Mouse (Mus musculus) limb, embryonic 11.5 days (tissue): ENCODE measurements around the gene Bhlhe40. TPM values are rescaled to one million over a fixed set of nuclear protein-coding genes. Genes with fewer than 3 reads are reported as not detected.

Experiments
- ATAC-seq: fragments of 200-750 bp; cut with Nextera tagmentation; 2 replicates; pipeline ENCODE4 v1.8.0; 2017; ENCODE audit warnings: low read depth; ENCODE audit not compliant: insufficient number of reproducible peaks, low FRiP score, low TSS enrichment
- DNase-seq: peaks from one replicate; pipeline ENCODE4 v3.0.0-alpha.2; 2015; ENCODE audit warnings: low spot score
- H3K27ac ChIP-seq: fragments of 300-500 bp; sonication (generic); replicated peaks from 2 replicates; pipeline ENCODE4 v1.5.1; 2014; ENCODE audit warnings: low read depth, mild to moderate bottlenecking, low read length
- H3K27me3 ChIP-seq: fragments of 300-500 bp; sonication (generic); 2 replicates; pipeline ENCODE4 v1.6.1; 2014; ENCODE audit warnings: mild to moderate bottlenecking, low read length, mixed read lengths; ENCODE audit not compliant: control insufficient read depth, insufficient read depth
- H3K36me3 ChIP-seq: fragments of 300-500 bp; sonication (generic); 2 replicates; pipeline ENCODE4 v1.6.1; 2014; ENCODE audit warnings: mild to moderate bottlenecking, low read length, moderate library complexity, mixed read lengths; ENCODE audit not compliant: control insufficient read depth, insufficient read depth
- H3K4me1 ChIP-seq: fragments of 300-500 bp; sonication (generic); 2 replicates; pipeline ENCODE4 v1.6.1; 2014; ENCODE audit warnings: low read length, mixed read lengths; ENCODE audit not compliant: control insufficient read depth, insufficient read depth
- H3K4me2 ChIP-seq: fragments of 300-500 bp; sonication (generic); 2 replicates; pipeline ENCODE4 v1.6.1; 2014; ENCODE audit warnings: low read depth, mild to moderate bottlenecking, moderate library complexity; ENCODE audit not compliant: severe bottlenecking
- H3K4me3 ChIP-seq: fragments of 300-500 bp; sonication (generic); 2 replicates; pipeline ENCODE4 v1.5.1; 2014; ENCODE audit warnings: low read depth, low read length
- H3K9ac ChIP-seq: fragments of 300-500 bp; sonication (generic); 2 replicates; pipeline ENCODE4 v1.6.1; 2014; ENCODE audit warnings: mild to moderate bottlenecking, low read length
- H3K9me3 ChIP-seq: fragments of 300-500 bp; sonication (generic); 2 replicates; pipeline ENCODE4 v1.6.1; 2016; ENCODE audit warnings: low read length; ENCODE audit not compliant: control insufficient read depth
- WGBS: fragments of 180-500 bp; shearing (Covaris S2); extraction: QIAGEN DNeasy Blood & Tissue Kit; methylation state at CpG from one replicate; pipeline ENCODE4 v1.1.7; 2014; 5-methylcytosine and 5-hydroxymethylcytosine counted together
- polyA plus RNA-seq: library from polyadenylated mRNA; unstranded; fragments of >200 nt; fragmentation: Nextera tagmentation; extraction: Ambion mirVana; gene quantifications from 2 replicates; pipeline ENCODE4 v1.2.1, GENCODE M21; 2014

The Bhlhe40 gene
- polyA plus RNA-seq, 1 experiment from 2014 or later = 3.2 TPM

DNA sequence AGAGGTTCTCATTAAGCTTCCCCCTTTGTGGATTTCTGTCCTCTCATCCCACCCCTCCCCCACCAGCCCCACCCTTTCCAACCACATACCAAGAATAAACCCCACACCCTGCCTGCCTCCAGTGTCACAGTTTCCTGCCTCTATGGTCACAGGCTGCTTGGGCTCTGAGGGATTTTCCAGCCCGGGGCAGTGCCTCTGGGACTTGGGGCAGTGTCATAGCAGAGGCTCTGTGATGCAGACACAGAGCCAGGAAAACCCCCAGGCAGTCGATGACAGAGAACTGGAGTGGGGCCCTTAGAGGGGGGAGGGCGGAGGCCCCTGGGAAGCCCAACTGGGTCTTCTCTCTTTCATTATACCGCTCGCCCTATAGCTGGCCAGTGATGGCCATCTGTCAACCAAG lies 27.9 kb downstream of the Bhlhe40 start:
- no peaks in the 10 kb centered on the region for H3K27me3 ChIP-seq
- ATAC-seq (no peak), DNase-seq (no peak)
- H3K9ac ChIP-seq = no peak overlapping the region
- H3K4me2 ChIP-seq = no peak overlapping the region
- H3K9me3 ChIP-seq = no peaks in the 10 kb centered on the region
- WGBS = 61% methylated on average over 5 of the region's 5 CpGs
- no peak overlapping the region for H3K27ac ChIP-seq
- no peaks in the 10 kb centered on the region for H3K4me1 ChIP-seq
- H3K4me3 ChIP-seq = no peak overlapping the region
- H3K36me3 ChIP-seq = no peaks in the 10 kb centered on the region

DNA sequence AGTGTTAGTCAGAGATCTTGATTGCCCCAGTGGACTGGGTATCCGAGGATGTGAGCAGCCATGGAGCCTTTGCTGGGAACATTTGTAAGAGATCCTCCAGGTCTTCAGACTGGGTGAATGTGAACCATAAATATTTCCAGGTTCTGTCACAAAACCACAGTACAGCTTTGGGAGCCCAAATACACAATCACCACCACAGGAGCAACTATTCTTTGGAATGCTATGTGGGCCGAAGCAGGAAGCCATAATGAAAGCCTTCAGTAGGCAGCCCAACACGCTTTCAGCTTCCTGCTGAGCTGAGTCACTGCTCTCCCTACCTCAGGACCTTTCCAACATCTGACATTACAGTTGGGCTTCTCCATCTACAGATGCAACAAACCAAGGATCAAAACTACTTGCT lies 32.6 kb downstream of the Bhlhe40 start:
- no peaks in the 10 kb centered on the region for H3K9me3 ChIP-seq
- no peak overlapping the region for H3K4me3 ChIP-seq
- H3K36me3 ChIP-seq = no peaks in the 10 kb centered on the region
- H3K4me2 ChIP-seq = no peak overlapping the region
- DNase-seq (no peak), ATAC-seq (no peak)
- no peak overlapping the region for H3K9ac ChIP-seq
- H3K4me1 ChIP-seq = no peaks in the 10 kb centered on the region
- 78% methylated on average over 3 of the region's 3 CpGs for WGBS
- H3K27ac ChIP-seq = no peak overlapping the region
- no peaks in the 10 kb centered on the region for H3K27me3 ChIP-seq

DNA sequence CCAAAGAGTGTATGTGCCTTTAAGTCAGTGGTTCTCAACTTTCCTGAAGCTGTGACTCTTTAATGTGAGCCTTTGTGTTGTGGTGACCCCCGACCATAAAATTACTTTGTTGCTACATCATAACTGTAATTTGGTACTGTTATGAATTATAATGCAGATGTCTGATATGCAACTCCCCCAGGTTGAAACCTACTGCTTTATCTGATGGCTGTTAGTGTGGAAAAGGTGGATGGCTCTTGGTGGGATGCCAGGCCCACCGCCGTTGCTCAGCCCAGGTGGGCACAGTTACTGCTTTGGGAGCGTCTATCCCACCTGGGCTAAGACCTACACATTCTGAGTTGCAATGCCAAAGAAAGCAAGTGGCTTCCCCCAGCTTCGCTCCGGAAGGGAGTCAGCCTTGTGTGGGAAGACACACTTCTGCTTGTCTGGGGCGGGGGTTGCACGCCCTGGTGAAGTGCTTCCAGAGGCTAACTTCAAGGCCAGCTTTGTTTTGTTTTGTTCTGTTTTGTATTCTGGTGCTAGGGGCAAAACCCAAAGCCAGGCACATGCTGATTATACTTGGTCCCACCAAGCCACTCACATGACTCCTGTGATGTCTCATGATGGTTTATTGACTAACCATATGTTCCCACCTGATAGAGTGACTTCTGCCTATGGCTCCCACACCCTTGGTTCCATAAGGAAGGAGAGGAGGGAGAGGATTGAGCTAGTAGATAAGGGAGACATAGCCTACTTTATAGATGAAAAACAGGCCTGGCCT lies 34.7 kb downstream of the Bhlhe40 start:
- ATAC-seq (no peak), DNase-seq (no peak)
- Histone ChIP-seq H3K27me3 (no peaks in the 10 kb centered on the region), H3K27ac (no peak overlapping the region), H3K4me3 (no peak overlapping the region), H3K9me3 (no peaks in the 10 kb centered on the region), H3K36me3 (no peaks in the 10 kb centered on the region), H3K4me2 (no peak overlapping the region), H3K4me1 (no peaks in the 10 kb centered on the region), H3K9ac (no peak overlapping the region)
- 91% methylated on average over 8 of the region's 8 CpGs for WGBS

DNA sequence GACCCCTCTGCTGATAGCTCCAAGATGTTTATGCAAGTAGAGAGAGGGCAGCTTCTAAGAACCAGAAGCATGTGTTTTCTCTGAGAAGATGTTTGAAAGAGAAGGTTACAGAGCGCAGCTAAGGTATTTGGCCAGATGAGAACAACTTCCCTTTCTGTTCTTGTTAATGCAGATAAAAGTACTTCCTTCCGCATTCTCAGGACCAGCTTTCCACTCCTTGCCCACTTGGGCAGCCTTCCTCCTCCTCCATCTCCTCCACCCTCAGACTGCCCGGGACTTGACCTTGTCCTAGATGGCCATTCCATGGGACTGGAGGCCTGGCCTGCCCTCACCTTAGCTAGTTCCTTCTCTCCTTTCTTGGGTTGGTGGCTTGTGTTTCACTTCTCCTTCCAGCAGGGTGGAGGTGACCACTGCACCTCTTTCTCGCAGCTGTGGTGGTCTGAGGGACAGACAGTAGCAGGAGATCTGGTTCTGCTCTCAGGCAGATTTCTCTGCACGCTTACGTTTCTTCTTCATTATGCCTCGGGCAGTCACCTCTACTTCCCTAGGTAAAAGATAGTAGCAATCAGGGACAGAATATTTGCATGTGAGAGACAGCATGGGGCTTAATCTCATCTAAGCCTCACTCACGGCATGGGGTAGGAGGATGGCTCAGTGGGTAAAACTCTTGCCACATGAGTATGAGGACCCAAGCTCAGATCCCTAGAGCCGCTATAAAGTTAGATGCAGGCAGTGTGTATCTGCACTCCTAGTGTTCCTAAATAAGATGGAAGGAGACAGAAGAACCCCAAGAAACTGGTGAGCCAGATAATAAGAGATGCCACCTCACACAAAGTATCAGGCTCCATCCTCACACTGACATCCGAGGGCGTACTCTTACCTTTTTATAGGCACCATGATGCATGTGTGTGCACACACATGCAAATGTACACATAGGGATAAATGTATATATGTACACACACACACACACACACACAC lies 35.7 kb downstream of the Bhlhe40 start:
- Histone ChIP-seq H3K9ac (no peak overlapping the region), H3K36me3 (no peaks in the 10 kb centered on the region), H3K27ac (no peak overlapping the region), H3K4me3 (no peak overlapping the region), H3K9me3 (no peaks in the 10 kb centered on the region), H3K27me3 (no peaks in the 10 kb centered on the region), H3K4me1 (no peaks in the 10 kb centered on the region), H3K4me2 (no peak overlapping the region)
- WGBS = 83% methylated on average over 11 of the region's 11 CpGs
- DNase-seq (no peak), ATAC-seq (no peak)

DNA sequence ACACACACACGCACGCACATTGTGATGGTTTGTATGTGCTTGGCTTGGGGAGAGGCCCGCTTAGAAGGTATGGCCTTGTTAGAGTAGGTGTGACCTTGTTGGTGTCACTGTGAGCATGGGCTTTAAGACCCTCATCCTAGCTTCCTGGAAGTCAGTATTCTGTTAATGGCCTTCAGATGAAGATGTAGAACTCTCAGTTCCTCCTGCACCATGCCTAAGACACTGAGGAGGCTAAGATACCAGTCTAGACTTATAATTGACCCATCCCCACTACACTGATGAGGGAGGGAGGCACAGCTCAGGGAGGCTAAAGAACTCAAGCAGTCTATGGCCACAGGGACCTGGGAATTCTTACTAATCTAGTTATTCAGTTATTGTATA lies 36.4 kb downstream of the Bhlhe40 start:
- Histone ChIP-seq H3K4me3 (no peak overlapping the region), H3K4me2 (no peak overlapping the region), H3K4me1 (no peaks in the 10 kb centered on the region), H3K9me3 (no peaks in the 10 kb centered on the region), H3K27me3 (no peaks in the 10 kb centered on the region), H3K27ac (no peak overlapping the region), H3K9ac (no peak overlapping the region), H3K36me3 (no peaks in the 10 kb centered on the region)
- WGBS = 93% methylated on average over 3 of the region's 3 CpGs
- no peak for ATAC-seq
- DNase-seq = no peak

DNA sequence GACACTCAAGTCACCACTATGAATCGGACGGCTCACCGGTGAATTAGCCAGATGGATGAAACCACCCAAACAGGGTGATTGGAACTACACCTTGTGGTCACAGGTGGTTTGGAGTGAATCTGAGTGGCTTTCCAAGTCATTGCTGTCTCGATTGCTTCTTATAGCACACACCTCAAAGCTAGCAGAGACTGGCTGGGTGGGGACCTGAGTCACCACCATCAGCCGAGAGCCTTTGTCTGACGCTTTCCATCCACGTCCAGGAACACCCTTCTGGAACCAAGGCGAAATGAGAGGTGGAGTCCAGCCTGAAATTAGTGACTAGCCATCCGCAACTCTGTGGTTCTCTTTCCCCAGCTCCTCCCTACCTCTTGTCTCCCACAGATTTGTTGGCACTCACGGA lies 36.9 kb downstream of the Bhlhe40 start:
- H3K27me3 ChIP-seq = no peaks in the 10 kb centered on the region
- WGBS = 94% methylated on average over 10 of the region's 10 CpGs

DNA sequence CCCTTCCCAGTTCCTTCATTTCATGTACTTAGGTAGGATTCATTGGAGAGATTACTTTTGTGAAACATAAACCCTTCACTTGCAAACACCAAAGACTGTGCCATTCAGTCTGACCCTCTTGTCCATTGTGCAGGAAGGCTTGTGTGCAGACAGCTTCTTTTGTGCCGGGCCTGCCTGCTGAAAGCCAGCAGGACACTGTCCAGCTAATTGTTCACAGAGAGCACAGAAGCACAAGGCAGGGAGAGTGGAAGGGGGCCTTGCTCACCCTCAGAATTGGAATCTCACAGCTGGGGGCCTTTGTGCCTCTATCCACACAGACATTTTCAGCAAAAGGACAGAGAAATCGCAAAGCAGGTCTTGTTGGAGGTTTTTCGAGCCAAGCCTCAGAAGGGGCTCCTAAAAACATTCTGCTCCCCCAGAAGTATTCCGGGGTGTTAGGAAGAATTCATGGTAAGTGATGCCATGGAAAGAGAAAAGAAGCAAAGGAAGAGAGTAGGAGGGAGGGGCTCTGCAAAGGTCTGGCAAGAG lies 38.0 kb downstream of the Bhlhe40 start:
- ATAC-seq = no peak
- no peak overlapping the region for H3K4me3 ChIP-seq
- H3K27ac ChIP-seq = no peak overlapping the region
- DNase-seq = no peak
- H3K4me1 ChIP-seq = no peaks in the 10 kb centered on the region
- 77% methylated on average over 4 of the region's 4 CpGs for WGBS
- H3K4me2 ChIP-seq = no peak overlapping the region
- H3K36me3 ChIP-seq = no peaks in the 10 kb centered on the region
- no peaks in the 10 kb centered on the region for H3K9me3 ChIP-seq
- H3K27me3 ChIP-seq = no peaks in the 10 kb centered on the region
- H3K9ac ChIP-seq = no peak overlapping the region

More for the DNA sequence above, 36.9 kb downstream of the Bhlhe40 start:
- Histone ChIP-seq H3K4me3 (no peak overlapping the region), H3K4me1 (no peaks in the 10 kb centered on the region), H3K9ac (no peak overlapping the region), H3K36me3 (no peaks in the 10 kb centered on the region), H3K27ac (no peak overlapping the region), H3K4me2 (no peak overlapping the region), H3K9me3 (no peaks in the 10 kb centered on the region)
- no peak for DNase-seq
- ATAC-seq = no peak

DNA sequence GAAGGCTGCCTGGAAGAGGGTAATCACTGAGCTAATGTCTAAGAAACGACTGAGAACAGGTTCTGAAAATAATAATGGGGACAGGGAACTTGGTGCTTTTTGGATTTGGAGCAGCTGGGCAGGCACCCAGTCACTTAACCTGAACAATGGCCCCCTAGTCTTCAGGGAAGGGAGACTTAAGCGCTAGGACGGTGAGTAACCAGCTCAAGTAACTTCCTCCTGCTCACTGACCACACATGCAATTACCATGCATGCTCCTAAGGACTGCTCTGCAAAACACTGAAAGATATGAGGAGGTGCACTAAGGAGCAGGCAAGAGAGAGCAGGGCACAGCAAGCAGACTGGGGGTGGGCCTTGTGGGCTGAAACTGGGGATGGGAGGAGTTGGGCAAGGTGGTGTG lies 39.2 kb downstream of the Bhlhe40 start:
- Histone ChIP-seq H3K9ac (no peak overlapping the region), H3K27ac (no peak overlapping the region), H3K27me3 (no peaks in the 10 kb centered on the region), H3K4me3 (no peak overlapping the region), H3K9me3 (no peaks in the 10 kb centered on the region), H3K4me1 (no peaks in the 10 kb centered on the region), H3K36me3 (no peaks in the 10 kb centered on the region), H3K4me2 (no peak overlapping the region)
- no peak for DNase-seq
- 85% methylated on average over 3 of the region's 3 CpGs for WGBS
- ATAC-seq = no peak
